Mouse (Mus musculus) v-Abl transformed pro-B cells (cell line): ENCODE results near the gene Dact3.

Experiments
- in situ Hi-C, 2 experiments: fragments of 400-800 bp; cut with MboI; formaldehyde crosslinking; loops; one replicate each; pipeline ENCODE4 v1.15.1; 2025; ENCODE audit not compliant: unreplicated experiment in 2 of 2

Gene Dact3

GRCm38 (mm10) chr7:16909909-16910308 is 34.8 kb downstream of the Dact3 start:
- in situ Hi-C loops = loop anchor here (5.0 to 10.0 kb wide), 3 partner anchors 83 to 285 kb away; no protein-coding TSS in a partner anchor

GRCm38 (mm10) chr7:16911904-16912303 is 36.8 kb downstream of the Dact3 start:
- in situ Hi-C loops = loop anchor here in 1 of 2 experiments (5.0 kb wide), 1 partner anchor 275 kb away; no protein-coding TSS in a partner anchor

GRCm38 (mm10) chr7:16912360-16912759 is 37.2 kb downstream of the Dact3 start:
- in situ Hi-C loops = loop anchor here in 1 of 2 experiments (5.0 kb wide), 1 partner anchor 275 kb away; no protein-coding TSS in a partner anchor

- in situ Hi-C loops = loop anchor here in 1 of 2 experiments (5.0 kb wide), 1 partner anchor 277 kb away; no protein-coding TSS in a partner anchor
These were observed 38.8 kb downstream of the Dact3 start for GRCm38 (mm10) chr7:16913806-16914452.

GRCm38 (mm10) chr7:16914453-16915343 is 39.6 kb downstream of the Dact3 start:
- in situ Hi-C loops = loop anchor here in 1 of 2 experiments (5.0 kb wide), 1 partner anchor 277 kb away; no protein-coding TSS in a partner anchor

GRCm38 (mm10) chr7:16915461-16916340 is 40.6 kb downstream of the Dact3 start:
- in situ Hi-C loops = no loop called here

- in situ Hi-C loops = no loop called here
These were observed 41.5 kb downstream of the Dact3 start for GRCm38 (mm10) chr7:16916342-16917265.

GRCm38 (mm10) chr7:16917447-16917846 is 42.3 kb downstream of the Dact3 start:
- in situ Hi-C loops = no loop called here

GRCm38 (mm10) chr7:16918014-16918413 is 42.9 kb downstream of the Dact3 start:
- in situ Hi-C loops = no loop called here

GRCm38 (mm10) chr7:16918670-16919069 is 43.6 kb downstream of the Dact3 start:
- in situ Hi-C loops = no loop called here

- in situ Hi-C loops = loop anchor here (5.0 kb wide), 2 partner anchors 42 to 47 kb away; partner anchors contain the start of gene Dact3 (in 1 of the 2)
These were observed 44.5 kb downstream of the Dact3 start for GRCm38 (mm10) chr7:16919395-16920149.

GRCm38 (mm10) chr7:16920150-16920579 is 45.0 kb downstream of the Dact3 start:
- in situ Hi-C loops = loop anchor here (5.0 kb wide), 2 partner anchors 43 to 48 kb away; partner anchors contain the start of gene Dact3 (in 1 of the 2)

GRCm38 (mm10) chr7:16920818-16921791 is 46.0 kb downstream of the Dact3 start:
- in situ Hi-C loops = loop anchor here (5.0 kb wide), 2 partner anchors 44 to 49 kb away; partner anchors contain the start of gene Dact3 (in 1 of the 2)

GRCm38 (mm10) chr7:16921881-16922335 is 46.8 kb downstream of the Dact3 start:
- in situ Hi-C loops = loop anchor here (5.0 kb wide), 2 partner anchors 45 to 50 kb away; partner anchors contain the start of gene Dact3 (in 1 of the 2)

GRCm38 (mm10) chr7:16922360-16922973 is 47.4 kb downstream of the Dact3 start:
- in situ Hi-C loops = loop anchor here (5.0 kb wide), 2 partner anchors 45 to 50 kb away; partner anchors contain the start of gene Dact3 (in 1 of the 2)
